Mouse (Mus musculus) lung, postnatal 0 days (tissue): ENCODE results near the gene Epsti1.

Experiments used
- CTCF ChIP-seq: IDR thresholded peaks from 2 replicates; pipeline ENCODE4 v1.5.1; 2016; ENCODE audit warnings: antibody characterized with exemption, mild to moderate bottlenecking
- EP300 ChIP-seq: IDR thresholded peaks from 2 replicates; pipeline ENCODE4 v1.6.1; 2016; ENCODE audit warnings: antibody characterized with exemption, mild to moderate bottlenecking, control low read depth

GRCm38 (mm10) chr14:77963525-77963924 is 59.5 kb downstream of the Epsti1 start:
- no peak for TF ChIP-seq EP300
- no peak for TF ChIP-seq CTCF
